Mouse (Mus musculus) midbrain, embryonic 11.5 days (tissue): ENCODE data around the gene Lemd1. TPM values are rescaled to one million over a fixed set of nuclear protein-coding genes. Genes with fewer than 3 reads are reported as not detected.

Source experiments
- ATAC-seq: fragments of 200-750 bp; cut with Nextera tagmentation; 2 replicates; pipeline ENCODE4 v1.8.0; 2017; ENCODE audit warnings: moderate TSS enrichment, moderate library complexity; ENCODE audit not compliant: low FRiP score
- DNase-seq: peaks from one replicate; pipeline ENCODE4 v3.0.0; 2015; ENCODE audit warnings: low spot score; ENCODE audit errors: missing footprints
- H3K27ac ChIP-seq: fragments of 300-500 bp; sonication (generic); 2 replicates; pipeline ENCODE4 v1.5.1; 2014; ENCODE audit warnings: low read depth, low read length
- H3K27me3 ChIP-seq: fragments of 300-500 bp; sonication (generic); 2 replicates; pipeline ENCODE4 v1.6.1; 2014; ENCODE audit warnings: mild to moderate bottlenecking, low read length, moderate library complexity, mixed read lengths; ENCODE audit not compliant: control insufficient read depth, insufficient read depth
- H3K36me3 ChIP-seq: fragments of 300-500 bp; sonication (generic); 2 replicates; pipeline ENCODE4 v1.6.1; 2014; ENCODE audit warnings: mild to moderate bottlenecking, low read length, moderate library complexity, mixed read lengths; ENCODE audit not compliant: control insufficient read depth, insufficient read depth
- H3K4me1 ChIP-seq: fragments of 300-500 bp; sonication (generic); 2 replicates; pipeline ENCODE4 v1.6.1; 2014; ENCODE audit warnings: low read length; ENCODE audit not compliant: control insufficient read depth, insufficient read depth
- H3K4me2 ChIP-seq: fragments of 300-500 bp; sonication (generic); 2 replicates; pipeline ENCODE4 v1.6.1; 2014; ENCODE audit warnings: mild to moderate bottlenecking, moderate library complexity
- H3K4me3 ChIP-seq: fragments of 300-500 bp; sonication (generic); 2 replicates; pipeline ENCODE4 v1.5.1; 2014; ENCODE audit warnings: low read depth, low read length
- H3K9ac ChIP-seq: fragments of 300-500 bp; sonication (generic); 2 replicates; pipeline ENCODE4 v1.6.1; 2014; ENCODE audit warnings: low read length
- H3K9me3 ChIP-seq: fragments of 300-500 bp; sonication (generic); 2 replicates; pipeline ENCODE4 v1.6.1; 2016; ENCODE audit warnings: low read length; ENCODE audit not compliant: control insufficient read depth
- WGBS: fragments of 180-500 bp; shearing (Covaris S2); extraction: QIAGEN DNeasy Blood & Tissue Kit; methylation state at CpG from one replicate; pipeline ENCODE4 v1.1.7; 2014; 5-methylcytosine and 5-hydroxymethylcytosine counted together
- polyA plus RNA-seq: library from polyadenylated mRNA; unstranded; fragments of >200 nt; fragmentation: Nextera tagmentation; extraction: Ambion mirVana; gene quantifications from 2 replicates; pipeline ENCODE4 v1.2.1, GENCODE M21; 2014

Gene Lemd1
- polyA plus RNA-seq, 1 experiment from 2014 or later = 12.9 TPM

GRCm38 (mm10) chr1:132188442-132189066 is 2.7 kb upstream of the Lemd1 start:
- Histone ChIP-seq H3K9me3 (no peaks in the 10 kb centered on the region), H3K27ac (no peak overlapping the region), H3K4me2 (no peak overlapping the region), H3K36me3 (no peaks in the 10 kb centered on the region), H3K4me3 (no peak overlapping the region), H3K27me3 (no peaks in the 10 kb centered on the region; the same call in 1 of the 2 replicates), H3K9ac (no peak overlapping the region), H3K4me1 (peaks cover 27% of the 10 kb centered on the region)
- DNase-seq (no peak), ATAC-seq (no peak)
- 49% methylated on average over 9 of the region's 9 CpGs for WGBS

- Histone ChIP-seq H3K36me3 (no peaks in the 10 kb centered on the region), H3K9me3 (no peaks in the 10 kb centered on the region), H3K9ac (no peak overlapping the region; the same call in 1 of the 2 replicates), H3K27me3 (no peaks in the 10 kb centered on the region; the same call in 1 of the 2 replicates), H3K4me3 (no peak overlapping the region), H3K4me1 (peaks cover 34% of the 10 kb centered on the region), H3K4me2 (peak overlapping the region; percentile 76), H3K27ac (peak overlapping the region; percentile 100; the same call in 1 of the 2 replicates)
- 48% methylated on average over 4 of the region's 4 CpGs for WGBS
- ATAC-seq (no peak), DNase-seq (peak; percentile 91)
Observed at GRCm38 (mm10) chr1:132189231-132189630, 2.0 kb upstream of the Lemd1 start.

GRCm38 (mm10) chr1:132190040-132190513 is 1.2 kb upstream of the Lemd1 start:
- WGBS = under 1% methylated on average over 48 of the region's 50 CpGs
- Histone ChIP-seq H3K27me3 (no peaks in the 10 kb centered on the region; the same call in 1 of the 2 replicates), H3K27ac (peak overlapping the region; percentile 100), H3K9ac (peak overlapping the region; percentile 100), H3K4me2 (peak overlapping the region; percentile 76), H3K36me3 (no peaks in the 10 kb centered on the region), H3K4me1 (peaks cover 43% of the 10 kb centered on the region), H3K9me3 (no peaks in the 10 kb centered on the region), H3K4me3 (peak overlapping the region; percentile 94)
- ATAC-seq (peak; percentile 89), DNase-seq (peak; percentile 98)

GRCm38 (mm10) chr1:132190621-132191092 is 574 bp upstream of the Lemd1 start:
- H3K27ac ChIP-seq = peak overlapping the region; percentile 100
- peaks cover 48% of the 10 kb centered on the region for H3K4me1 ChIP-seq
- H3K4me3 ChIP-seq = peak overlapping the region; percentile 94
- peak overlapping the region; percentile 100 for H3K9ac ChIP-seq
- under 1% methylated on average over 45 of the region's 62 CpGs for WGBS
- peak overlapping the region; percentile 76 for H3K4me2 ChIP-seq
- no peaks in the 10 kb centered on the region for H3K36me3 ChIP-seq
- H3K27me3 ChIP-seq = no peaks in the 10 kb centered on the region; the same call in 1 of the 2 replicates
- H3K9me3 ChIP-seq = no peaks in the 10 kb centered on the region
- ATAC-seq = peak; percentile 15
- DNase-seq = peak; percentile 96

GRCm38 (mm10) chr1:132191786-132192680 is 802 bp downstream of the Lemd1 start:
- Histone ChIP-seq H3K27ac (peak overlapping the region; percentile 100), H3K4me1 (peaks cover 62% of the 10 kb centered on the region), H3K4me3 (peak overlapping the region; percentile 94), H3K9ac (peak overlapping the region; percentile 100), H3K4me2 (peak overlapping the region; percentile 76), H3K36me3 (no peaks in the 10 kb centered on the region), H3K9me3 (no peaks in the 10 kb centered on the region), H3K27me3 (no peaks in the 10 kb centered on the region; the same call in 1 of the 2 replicates)
- 4% methylated on average over 16 of the region's 16 CpGs for WGBS
- DNase-seq = peak; percentile 96
- ATAC-seq = peak; percentile 47

GRCm38 (mm10) chr1:132193806-132194205 is 2.6 kb downstream of the Lemd1 start:
- Histone ChIP-seq H3K4me3 (no peak overlapping the region; the same call in 1 of the 2 replicates), H3K4me2 (peak overlapping the region; percentile 76), H3K27me3 (no peaks in the 10 kb centered on the region; the same call in 1 of the 2 replicates), H3K36me3 (no peaks in the 10 kb centered on the region), H3K9ac (no peak overlapping the region; the same call in 1 of the 2 replicates), H3K9me3 (no peaks in the 10 kb centered on the region), H3K4me1 (peaks cover 75% of the 10 kb centered on the region), H3K27ac (no peak overlapping the region)
- WGBS = 57% methylated on average over 3 of the region's 3 CpGs
- DNase-seq = no peak
- ATAC-seq = no peak

- Histone ChIP-seq H3K4me1 (peaks cover 77% of the 10 kb centered on the region), H3K4me2 (peak overlapping the region; percentile 27), H3K9ac (0 out of 2 replicates have a peak overlapping the region, but pooled peaks have one; percentile 25), H3K9me3 (no peaks in the 10 kb centered on the region), H3K4me3 (no peak overlapping the region), H3K27ac (no peak overlapping the region; the same call in 1 of the 2 replicates), H3K36me3 (no peaks in the 10 kb centered on the region), H3K27me3 (no peaks in the 10 kb centered on the region; the same call in 1 of the 2 replicates)
- no peak for ATAC-seq
- WGBS = 52% methylated on average over 3 of the region's 3 CpGs
- no peak for DNase-seq
Observed at GRCm38 (mm10) chr1:132194624-132195023, 3.4 kb downstream of the Lemd1 start.

GRCm38 (mm10) chr1:132195100-132195499 is 3.9 kb downstream of the Lemd1 start:
- H3K4me1 ChIP-seq = peaks cover 78% of the 10 kb centered on the region
- H3K36me3 ChIP-seq = no peaks in the 10 kb centered on the region
- H3K27me3 ChIP-seq = no peaks in the 10 kb centered on the region; the same call in 1 of the 2 replicates
- H3K27ac ChIP-seq = no peak overlapping the region
- no peaks in the 10 kb centered on the region for H3K9me3 ChIP-seq
- H3K9ac ChIP-seq = peak overlapping the region; percentile 40; the same call in 1 of the 2 replicates
- H3K4me3 ChIP-seq = no peak overlapping the region
- peak overlapping the region; percentile 27 for H3K4me2 ChIP-seq
- DNase-seq (peak; percentile 84), ATAC-seq (no peak)
- 34% methylated on average over 9 of the region's 9 CpGs for WGBS
